Mouse (Mus musculus) heart, embryonic 15.5 days (tissue): ENCODE measurements around the gene Pus3. TPM values are rescaled to one million over a fixed set of nuclear protein-coding genes. Genes with fewer than 3 reads are reported as not detected.

Experiments
- ATAC-seq: fragments of 200-750 bp; cut with Nextera tagmentation; replicated peaks from 2 replicates; pipeline ENCODE4 v1.8.0; 2017; ENCODE audit warnings: low read depth, moderate TSS enrichment; ENCODE audit not compliant: insufficient number of reproducible peaks, insufficient read depth, low FRiP score
- H3K27ac ChIP-seq: fragments of 300-500 bp; sonication (generic); 2 replicates; pipeline ENCODE4 v1.5.1; 2015; ENCODE audit warnings: mild to moderate bottlenecking, inconsistent platforms
- H3K27me3 ChIP-seq: fragments of 300-500 bp; sonication (generic); 2 replicates; pipeline ENCODE4 v1.6.1; 2015; ENCODE audit warnings: inconsistent platforms
- H3K36me3 ChIP-seq: fragments of 300-500 bp; sonication (generic); 2 replicates; pipeline ENCODE4 v1.6.1; 2015; ENCODE audit warnings: mild to moderate bottlenecking, inconsistent platforms
- H3K4me1 ChIP-seq: fragments of 300-500 bp; sonication (generic); replicated peaks from 2 replicates; pipeline ENCODE4 v1.6.1; 2015; ENCODE audit warnings: inconsistent platforms
- H3K4me2 ChIP-seq: fragments of 300-500 bp; sonication (generic); 2 replicates; pipeline ENCODE4 v1.6.1; 2015; ENCODE audit warnings: inconsistent platforms, mild to moderate bottlenecking, moderate library complexity
- H3K4me3 ChIP-seq: fragments of 300-500 bp; sonication (generic); 2 replicates; pipeline ENCODE4 v1.5.1; 2015; ENCODE audit warnings: mild to moderate bottlenecking, inconsistent platforms
- H3K9ac ChIP-seq: fragments of 300-500 bp; sonication (generic); 2 replicates; pipeline ENCODE4 v1.6.1; 2015; ENCODE audit warnings: mild to moderate bottlenecking, inconsistent platforms
- H3K9me3 ChIP-seq: fragments of 300-500 bp; sonication (generic); replicated peaks from 2 replicates; pipeline ENCODE4 v1.6.1; 2016; ENCODE audit warnings: inconsistent platforms
- WGBS: fragments of 180-500 bp; shearing (Covaris S2); methylation state at CpG from one replicate; pipeline ENCODE4 v1.1.7; 2015; ENCODE audit warnings: mixed read lengths; 5-methylcytosine and 5-hydroxymethylcytosine counted together
- polyA plus RNA-seq: library from polyadenylated mRNA; unstranded; fragments of >200 nt; fragmentation: Nextera tagmentation; extraction: Ambion mirVana; gene quantifications from 2 replicates; pipeline ENCODE4 v1.2.1, GENCODE M21; 2015

Pus3 gene
- polyA plus RNA-seq, 1 experiment from 2014 or later, result 11.1 TPM

- H3K4me2 ChIP-seq, result no peak overlapping the region
- H3K4me3 ChIP-seq, result no peak overlapping the region
- H3K27me3 ChIP-seq, result no peaks in the 10 kb centered on the region
- H3K9ac ChIP-seq, result no peak overlapping the region
- H3K4me1 ChIP-seq, result peaks cover 6% of the 10 kb centered on the region; the same call in 1 of the 2 replicates
- 56% methylated on average over 3 of the region's 3 CpGs for WGBS
- ATAC-seq, result no peak
- no peaks in the 10 kb centered on the region for H3K36me3 ChIP-seq
- peak overlapping the region; percentile 42 for H3K27ac ChIP-seq
- no peaks in the 10 kb centered on the region for H3K9me3 ChIP-seq
These were observed 29.3 kb upstream of the Pus3 start for GRCm38 (mm10) chr9:35529141-35529540.

GRCm38 (mm10) chr9:35529796-35530195 lies 28.6 kb upstream of the Pus3 start:
- Histone ChIP-seq H3K27ac (peak overlapping the region; percentile 23; the same call in 1 of the 2 replicates), H3K4me1 (peaks cover 3% of the 10 kb centered on the region; the same call in 1 of the 2 replicates), H3K4me2 (no peak overlapping the region), H3K9me3 (no peaks in the 10 kb centered on the region), H3K4me3 (no peak overlapping the region), H3K27me3 (no peaks in the 10 kb centered on the region), H3K9ac (no peak overlapping the region), H3K36me3 (no peaks in the 10 kb centered on the region)
- no peak for ATAC-seq
- WGBS, result 18% methylated on average over 1 of the region's 1 CpGs

GRCm38 (mm10) chr9:35533266-35533665 lies 25.1 kb upstream of the Pus3 start:
- no peaks in the 10 kb centered on the region for H3K9me3 ChIP-seq
- 57% methylated on average over 9 of the region's 9 CpGs for WGBS
- no peak for ATAC-seq

GRCm38 (mm10) chr9:35535110-35535509 lies 23.3 kb upstream of the Pus3 start:
- H3K36me3 ChIP-seq, result no peaks in the 10 kb centered on the region
- H3K27me3 ChIP-seq, result no peaks in the 10 kb centered on the region
- H3K4me2 ChIP-seq, result no peak overlapping the region
- peak; percentile 69; the same call in 1 of the 2 replicates for ATAC-seq
- H3K4me1 ChIP-seq, result peaks cover 16% of the 10 kb centered on the region
- no peak overlapping the region for H3K27ac ChIP-seq
- WGBS, result 4% methylated on average over 2 of the region's 2 CpGs
- no peaks in the 10 kb centered on the region for H3K9me3 ChIP-seq
- no peak overlapping the region for H3K9ac ChIP-seq
- H3K4me3 ChIP-seq, result no peak overlapping the region

More at GRCm38 (mm10) chr9:35533266-35533665, 25.1 kb upstream of the Pus3 start:
- Histone ChIP-seq H3K4me1 (peaks cover 13% of the 10 kb centered on the region), H3K4me2 (no peak overlapping the region), H3K36me3 (no peaks in the 10 kb centered on the region), H3K4me3 (no peak overlapping the region), H3K9ac (no peak overlapping the region), H3K27me3 (no peaks in the 10 kb centered on the region), H3K27ac (no peak overlapping the region)

GRCm38 (mm10) chr9:35535876-35536275 lies 22.5 kb upstream of the Pus3 start:
- peaks cover 16% of the 10 kb centered on the region for H3K4me1 ChIP-seq
- no peak overlapping the region for H3K4me3 ChIP-seq
- no peak overlapping the region for H3K9ac ChIP-seq
- ATAC-seq, result no peak
- no peak overlapping the region for H3K4me2 ChIP-seq
- H3K27ac ChIP-seq, result no peak overlapping the region
- WGBS, result 57% methylated on average over 4 of the region's 4 CpGs
- no peaks in the 10 kb centered on the region for H3K9me3 ChIP-seq
- no peaks in the 10 kb centered on the region for H3K27me3 ChIP-seq
- H3K36me3 ChIP-seq, result no peaks in the 10 kb centered on the region

GRCm38 (mm10) chr9:35539001-35539750 lies 19.2 kb upstream of the Pus3 start:
- H3K9ac ChIP-seq, result no peak overlapping the region
- no peak overlapping the region for H3K4me3 ChIP-seq
- H3K4me2 ChIP-seq, result no peak overlapping the region
- H3K36me3 ChIP-seq, result no peaks in the 10 kb centered on the region
- no peak for ATAC-seq
- WGBS, result 72% methylated on average over 13 of the region's 13 CpGs
- no peaks in the 10 kb centered on the region for H3K27me3 ChIP-seq
- H3K4me1 ChIP-seq, result peaks cover 16% of the 10 kb centered on the region
- no peak overlapping the region for H3K27ac ChIP-seq
- H3K9me3 ChIP-seq, result no peaks in the 10 kb centered on the region

- peaks cover 14% of the 10 kb centered on the region for H3K4me1 ChIP-seq
- no peaks in the 10 kb centered on the region for H3K36me3 ChIP-seq
- no peak overlapping the region for H3K9ac ChIP-seq
- WGBS, result 79% methylated on average over 5 of the region's 5 CpGs
- no peaks in the 10 kb centered on the region for H3K27me3 ChIP-seq
- no peak overlapping the region for H3K4me3 ChIP-seq
- no peak for ATAC-seq
- H3K27ac ChIP-seq, result no peak overlapping the region
- no peaks in the 10 kb centered on the region for H3K9me3 ChIP-seq
- no peak overlapping the region for H3K4me2 ChIP-seq
These were observed 17.4 kb upstream of the Pus3 start for GRCm38 (mm10) chr9:35541024-35541423.

- Histone ChIP-seq H3K9me3 (no peaks in the 10 kb centered on the region), H3K9ac (no peak overlapping the region), H3K27ac (no peak overlapping the region), H3K4me2 (no peak overlapping the region), H3K4me3 (no peak overlapping the region), H3K36me3 (no peaks in the 10 kb centered on the region), H3K27me3 (no peaks in the 10 kb centered on the region), H3K4me1 (peaks cover 14% of the 10 kb centered on the region)
- 0 out of 2 replicates have a peak, but pooled peaks have one; percentile 48 for ATAC-seq
- 7% methylated on average over 6 of the region's 6 CpGs for whole genome bisulfite sequencing
These were observed 16.9 kb upstream of the Pus3 start for GRCm38 (mm10) chr9:35541488-35541887.

- no peaks in the 10 kb centered on the region for H3K27me3 ChIP-seq
- H3K4me3 ChIP-seq, result no peak overlapping the region
- 54% methylated on average over 6 of the region's 6 CpGs for WGBS
- no peak for ATAC-seq
- H3K9me3 ChIP-seq, result no peaks in the 10 kb centered on the region
- peaks cover 14% of the 10 kb centered on the region for H3K4me1 ChIP-seq
- no peak overlapping the region for H3K4me2 ChIP-seq
- H3K9ac ChIP-seq, result no peak overlapping the region
- no peak overlapping the region for H3K27ac ChIP-seq
- H3K36me3 ChIP-seq, result no peaks in the 10 kb centered on the region
These were observed 16.5 kb upstream of the Pus3 start for GRCm38 (mm10) chr9:35541941-35542340.

GRCm38 (mm10) chr9:35543099-35543860 lies 15.1 kb upstream of the Pus3 start:
- Histone ChIP-seq H3K27ac (no peak overlapping the region), H3K9me3 (no peaks in the 10 kb centered on the region), H3K4me1 (peaks cover 6% of the 10 kb centered on the region), H3K4me3 (no peak overlapping the region), H3K4me2 (no peak overlapping the region), H3K9ac (no peak overlapping the region), H3K27me3 (no peaks in the 10 kb centered on the region), H3K36me3 (no peaks in the 10 kb centered on the region)
- 80% methylated on average over 14 of the region's 14 CpGs for WGBS
- no peak for ATAC-seq

- 63% methylated on average over 2 of the region's 2 CpGs for WGBS
- Histone ChIP-seq H3K36me3 (no peaks in the 10 kb centered on the region), H3K9me3 (no peaks in the 10 kb centered on the region), H3K4me2 (no peak overlapping the region), H3K9ac (no peak overlapping the region), H3K27me3 (no peaks in the 10 kb centered on the region), H3K4me1 (no peaks in the 10 kb centered on the region), H3K27ac (no peak overlapping the region), H3K4me3 (no peak overlapping the region)
- no peak for ATAC-seq
These were observed 13.7 kb upstream of the Pus3 start for GRCm38 (mm10) chr9:35544666-35545065.
